21 mouse cellular contexts compared by ENCODE assay signal in the genomic region with DNA sequence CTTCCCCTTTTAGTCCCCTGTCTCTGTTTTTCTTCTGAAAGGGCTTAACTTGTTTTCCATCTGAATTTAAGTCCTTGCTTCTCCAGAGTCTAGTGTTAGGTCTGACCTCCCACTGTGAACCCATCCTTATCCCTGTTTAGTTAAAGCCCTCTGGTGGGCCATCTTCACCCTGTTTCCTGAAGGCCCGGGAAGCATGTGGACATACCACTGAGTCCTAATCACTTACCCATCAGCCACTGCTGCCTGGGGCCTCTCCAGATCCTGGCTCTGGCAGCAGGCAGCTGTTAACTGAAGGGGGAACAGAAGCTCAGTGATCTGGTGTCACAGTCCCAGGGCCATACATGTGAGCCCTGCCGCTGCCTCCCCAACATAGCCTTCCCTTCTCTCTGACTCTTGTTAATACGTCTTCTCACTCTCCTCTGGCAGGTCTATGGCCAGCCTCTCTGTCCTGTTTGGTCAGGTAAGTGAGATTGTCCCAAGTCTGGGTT. TPM values are rescaled to one million over a fixed set of nuclear protein-coding genes. Genes with fewer than 3 reads are reported as not detected.
DNase-seq lines count a peak whose midpoint lies in the region; ATAC-seq and TF ChIP-seq lines count a peak whose summit lies in the region.
"Had no signal": no experiment of that assay in that cellular context is flagged by ENCODE, and none has a peak within 500 bp of the region (broad histone marks: within the 10 kb centered on the region; RNA-seq: fewer than 3 reads in every experiment).

No protein-coding gene starts in this region.

- 0 out of 2 replicates have a peak overlapping the region, but pooled peaks have one; percentile 3 for H3K27ac ChIP-seq in liver, embryonic 12.5 days
- peak overlapping the region; percentile 40 for H3K27ac ChIP-seq in MEL (ENCODE audit: control insufficient read depth, low read depth, low read length)
- H3K27ac ChIP-seq in cortical plate, adult 2 months (ENCODE audit: insufficient read depth, low read length), result peak overlapping the region; percentile 19; the same call in 1 of the 2 replicates
- H3K27ac ChIP-seq: embryonic facial prominence, embryonic 10.5 days; forebrain, embryonic 15.5 days; heart, embryonic 13.5 days; hindbrain, embryonic 14.5 days had no signal

- H3K9ac ChIP-seq in liver, embryonic 12.5 days, result no peak overlapping the region
- no peak overlapping the region for H3K9ac ChIP-seq in MEL (ENCODE audit: control insufficient read depth, low read depth, low read length, poor library complexity, severe bottlenecking)
- H3K9ac ChIP-seq: forebrain, embryonic 15.5 days; heart, embryonic 13.5 days; hindbrain, embryonic 14.5 days had no signal

- H3K36me3 ChIP-seq in liver, embryonic 12.5 days, result peaks cover 70% of the 10 kb centered on the region
- H3K36me3 ChIP-seq in MEL (ENCODE audit: control insufficient read depth in 1 of 2, insufficient read depth in 2 of 2, low read length in 2 of 2), result peaks cover 0 to 18% of the 10 kb centered on the region in 2 experiments; a peak in 3 of 4 replicates

- H3K9me3 ChIP-seq in liver, embryonic 12.5 days (replicated peaks), result no peaks in the 10 kb centered on the region
- no peaks in the 10 kb centered on the region for H3K9me3 ChIP-seq in MEL (replicated peaks; ENCODE audit: insufficient read depth, low read length)
- H3K9me3 ChIP-seq: embryonic facial prominence, embryonic 10.5 days; forebrain, embryonic 15.5 days; G1E; heart, embryonic 13.5 days had no signal

- intact Hi-C loops in left cerebral cortex, postnatal 36 days (cut with DNase I), result loop anchor here (1.0 kb wide), 1 partner anchor 8 kb away; a partner anchor contains a TSS

- peaks cover 21% of the 10 kb centered on the region for H3K4me1 ChIP-seq in liver, embryonic 12.5 days
- H3K4me1 ChIP-seq in MEL (ENCODE audit: control insufficient read depth in 1 of 2, insufficient read depth in 2 of 2, low read length in 2 of 2), result peaks cover 15 to 20% of the 10 kb centered on the region in 2 experiments
- H3K4me1 ChIP-seq in cortical plate, adult 2 months (ENCODE audit: control insufficient read depth, insufficient read depth, low read length), result no peaks in the 10 kb centered on the region
- H3K4me1 ChIP-seq: embryonic facial prominence, embryonic 10.5 days; forebrain, embryonic 15.5 days; heart, embryonic 13.5 days had no signal

- no peak for TF ChIP-seq RAD21 in MEL (IDR thresholded peaks at IDR 0.05; ENCODE audit: low read depth, low read length)

- 62% methylated on average over 3 of the region's 3 CpGs for whole genome bisulfite sequencing in liver, embryonic 12.5 days (ENCODE audit: insufficient replicate concordance)

- TF ChIP-seq EP300 in MEL (IDR thresholded peaks at IDR 0.05; ENCODE audit: low read depth in 1 of 2, low read length in 2 of 2), result no peak; a peak in 1 of 4 replicates

- no peak for TF ChIP-seq CTCF in MEL (IDR thresholded peaks at IDR 0.05 in 2 of 3, conservative IDR thresholded peaks at IDR 0.05 in 1 of 3; ENCODE audit: control insufficient read depth in 1 of 3, insufficient read depth in 1 of 3, low read depth in 2 of 3, low read length in 3 of 3, poor library complexity in 1 of 3, severe bottlenecking in 1 of 3)
- no peak for TF ChIP-seq CTCF in cortical plate, adult 2 months (IDR thresholded peaks at IDR 0.05; ENCODE audit: extremely low read depth, insufficient read depth, low read length)

- no peaks in the 10 kb centered on the region for H3K27me3 ChIP-seq in liver, embryonic 12.5 days (replicated peaks)
- no peaks in the 10 kb centered on the region for H3K27me3 ChIP-seq in MEL (ENCODE audit: control insufficient read depth in 1 of 2, insufficient read depth in 2 of 2, low read length in 2 of 2)
- H3K27me3 ChIP-seq: forebrain, embryonic 15.5 days; heart, embryonic 13.5 days had no signal

- TF ChIP-seq POLR2A in MEL (IDR thresholded peaks at IDR 0.05; ENCODE audit: control insufficient read depth in 1 of 2, insufficient read depth in 1 of 2, low read depth in 1 of 2, low read length in 2 of 2, poor library complexity in 1 of 2), result no peak
- no peak for TF ChIP-seq POLR2A in cortical plate, adult 2 months (IDR thresholded peaks at IDR 0.05; ENCODE audit: extremely low read depth, insufficient read depth, low read length)

- H3K4me2 ChIP-seq in liver, embryonic 12.5 days, result no peak overlapping the region
- H3K4me2 ChIP-seq: forebrain, embryonic 15.5 days; heart, embryonic 13.5 days; hindbrain, embryonic 14.5 days had no signal

- no peak for ATAC-seq in liver, embryonic 12.5 days
- no peak for ATAC-seq in erythroid progenitor cell, adult 5-6 weeks (replicated peaks; ENCODE audit: low FRiP score, poor library complexity, severe bottlenecking)
- ATAC-seq: activated CD4-positive, CD25-positive, alpha-beta regulatory T cell, adult 4 months; CD4-positive, CD25-positive, alpha-beta regulatory T cell, adult 4 months; forebrain, embryonic 15.5 days had no signal

- no peaks in the 10 kb centered on the region for H3K79me2 ChIP-seq in MEL (ENCODE audit: control insufficient read depth, insufficient read depth, low read length, poor library complexity)

- H3K4me3 ChIP-seq in liver, embryonic 12.5 days, result no peak overlapping the region
- no peak overlapping the region for H3K4me3 ChIP-seq in MEL (ENCODE audit: control insufficient read depth in 1 of 2, insufficient read depth in 1 of 2, low read depth in 2 of 2, low read length in 2 of 2)
- no peak overlapping the region for H3K4me3 ChIP-seq in cortical plate, adult 2 months (ENCODE audit: insufficient read depth, low read length)
- H3K4me3 ChIP-seq: embryonic facial prominence, embryonic 10.5 days; erythroblast, embryonic 14.5 days; forebrain, embryonic 15.5 days; heart, embryonic 13.5 days had no signal

- DNase-seq in liver (no peak), MEL (ENCODE audit: low read depth, low spot score) (peak; percentile 63)
- DNase-seq in left cerebral cortex, postnatal 36 days (ENCODE audit: low spot score in 2 of 2), result no peak
- DNase-seq: adrenal gland, postnatal 14 days; cerebellum, adult 11-12 months; cerebellum, postnatal 25 days; gastrocnemius, postnatal 36 days; heart, adult 11 months had no signal

TF ChIP-seq in MEL, 35 proteins besides CTCF, POLR2A, EP300 and RAD21 (continues in another document):
- no peak for TF ChIP-seq NELFE (IDR thresholded peaks at IDR 0.05; ENCODE audit: low read depth, low read length)
- 0 out of 2 replicates have a peak, but pooled peaks have one; percentile 4 for TF ChIP-seq TCF12 (IDR thresholded peaks at IDR 0.05; ENCODE audit: low read depth, low read length)
- TF ChIP-seq MAX (IDR thresholded peaks at IDR 0.05; ENCODE audit: low read length), result no peak

RNA-seq across cellular contexts. Expression of a gene that starts 7.8 kb away (rescaled TPM):
- not detected in 2 replicates for polyA plus RNA-seq in liver, embryonic 12.5 days (2016; fragmentation: Nextera tagmentation; extraction: Ambion mirVana)
- total RNA-seq in MEL (2012; rRNA removed), result 0.04 TPM in 1 of 2 replicates, not detected in the other
- under 1 TPM in 1 of 2 experiments, not detected in 1; 0.35 TPM for polyA plus RNA-seq in MEL (2012; ENCODE audit: insufficient read depth in 1 of 2, insufficient read length in 2 of 2, low read depth in 1 of 2, low replicate concordance in 2 of 2, missing spikeins in 1 of 2)
- 0.44 and 0.70 TPM in 2 replicates for polyA plus RNA-seq in cortical plate, adult 2 months (2012; rRNA removed)
- total RNA-seq in erythroid progenitor cell, adult 5-6 weeks (2015; ENCODE audit: low replicate concordance), result not detected in 2 replicates
- total RNA-seq in erythroid progenitor cell, adult 5-6 weeks (2017; ENCODE audit: low replicate concordance), result not detected in 2 replicates
- total RNA-seq in left cerebral cortex, postnatal 36 days (2021), result not detected
- total RNA-seq: adrenal gland, postnatal 14 days; hematopoietic stem cell, adult 5-6 weeks had no signal
- polyA plus RNA-seq: CD4-positive, CD25-positive, alpha-beta regulatory T cell, adult 4 months; erythroblast, embryonic 14.5 days; forebrain, embryonic 11.5 days; G1E had no signal

RNA-seq across cellular contexts. Expression of a gene that starts 12.0 kb away (rescaled TPM):
- polyA plus RNA-seq in liver, embryonic 12.5 days (2016; fragmentation: Nextera tagmentation; extraction: Ambion mirVana), result 32.6 and 34.1 TPM in 2 replicates
- 72.4 and 76.9 TPM in 2 replicates for total RNA-seq in MEL (2012; rRNA removed)
- polyA plus RNA-seq in MEL (2012; ENCODE audit: insufficient read depth in 1 of 2, insufficient read length in 2 of 2, low read depth in 1 of 2, low replicate concordance in 2 of 2, missing spikeins in 1 of 2), result 100 to 1,000 TPM in 1 of 2 experiments, not detected in 1; 124 TPM
- 54.8 and 57.3 TPM in 2 replicates for polyA plus RNA-seq in cortical plate, adult 2 months (2012; rRNA removed)
- 11.9 TPM in 1 of 2 replicates, not detected in the other for total RNA-seq in erythroid progenitor cell, adult 5-6 weeks (2015; ENCODE audit: low replicate concordance)
- 1.7 and 8.0 TPM in 2 replicates for total RNA-seq in erythroid progenitor cell, adult 5-6 weeks (2017; ENCODE audit: low replicate concordance)
- total RNA-seq in left cerebral cortex, postnatal 36 days (2021), result 10 to 100 TPM; 52.1 to 57.4 TPM

RNA-seq across cellular contexts. Expression of a gene that starts 13.5 kb away (rescaled TPM):
- polyA plus RNA-seq in liver, embryonic 12.5 days (2016; fragmentation: Nextera tagmentation; extraction: Ambion mirVana), result 0.47 and 0.93 TPM in 2 replicates
- total RNA-seq in MEL (2012; rRNA removed), result 30.2 and 41.2 TPM in 2 replicates
- 10 to 100 TPM in 1 of 2 experiments, not detected in 1; 41.5 TPM for polyA plus RNA-seq in MEL (2012; ENCODE audit: insufficient read depth in 1 of 2, insufficient read length in 2 of 2, low read depth in 1 of 2, low replicate concordance in 2 of 2, missing spikeins in 1 of 2)
- 4.0 and 4.1 TPM in 2 replicates for polyA plus RNA-seq in cortical plate, adult 2 months (2012; rRNA removed)
- not detected in 2 replicates for total RNA-seq in erythroid progenitor cell, adult 5-6 weeks (2015; ENCODE audit: low replicate concordance)
- total RNA-seq in erythroid progenitor cell, adult 5-6 weeks (2017; ENCODE audit: low replicate concordance), result not detected in 2 replicates
- 1 to 10 TPM; 2.4 to 4.4 TPM for total RNA-seq in left cerebral cortex, postnatal 36 days (2021)
- total RNA-seq: gastrocnemius, postnatal 36 days had no signal

RNA-seq across cellular contexts. Expression of a gene that starts 17.9 kb away (rescaled TPM):
- polyA plus RNA-seq in liver, embryonic 12.5 days (2016; fragmentation: Nextera tagmentation; extraction: Ambion mirVana), result 13.0 and 14.1 TPM in 2 replicates
- 18.2 and 24.8 TPM in 2 replicates for total RNA-seq in MEL (2012; rRNA removed)
- 10 to 100 TPM in 1 of 2 experiments, not detected in 1; 82.6 TPM for polyA plus RNA-seq in MEL (2012; ENCODE audit: insufficient read depth in 1 of 2, insufficient read length in 2 of 2, low read depth in 1 of 2, low replicate concordance in 2 of 2, missing spikeins in 1 of 2)
- polyA plus RNA-seq in cortical plate, adult 2 months (2012; rRNA removed), result 232 TPM in 2 replicates
- 6.3 and 10.8 TPM in 2 replicates for total RNA-seq in erythroid progenitor cell, adult 5-6 weeks (2015; ENCODE audit: low replicate concordance)
- 1.7 and 3.7 TPM in 2 replicates for total RNA-seq in erythroid progenitor cell, adult 5-6 weeks (2017; ENCODE audit: low replicate concordance)
- total RNA-seq in left cerebral cortex, postnatal 36 days (2021), result 100 to 1,000 TPM; 127 to 133 TPM

RNA-seq across cellular contexts. Expression of a gene that starts 18.2 kb away (rescaled TPM):
- polyA plus RNA-seq in liver, embryonic 12.5 days (2016; fragmentation: Nextera tagmentation; extraction: Ambion mirVana), result 16.2 and 16.6 TPM in 2 replicates
- total RNA-seq in MEL (2012; rRNA removed), result 20.1 and 20.9 TPM in 2 replicates
- 10 to 100 TPM in 1 of 2 experiments, not detected in 1; 56.3 TPM for polyA plus RNA-seq in MEL (2012; ENCODE audit: insufficient read depth in 1 of 2, insufficient read length in 2 of 2, low read depth in 1 of 2, low replicate concordance in 2 of 2, missing spikeins in 1 of 2)
- 36.5 and 39.9 TPM in 2 replicates for polyA plus RNA-seq in cortical plate, adult 2 months (2012; rRNA removed)
- total RNA-seq in erythroid progenitor cell, adult 5-6 weeks (2015; ENCODE audit: low replicate concordance), result 16.6 and 44.4 TPM in 2 replicates
- 14.1 and 50.6 TPM in 2 replicates for total RNA-seq in erythroid progenitor cell, adult 5-6 weeks (2017; ENCODE audit: low replicate concordance)
- total RNA-seq in left cerebral cortex, postnatal 36 days (2021), result 10 to 100 TPM; 36.5 to 38.6 TPM
